Mouse (Mus musculus): Measurements from ENCODE around the gene Tlr5. TPM values are rescaled to one million over a fixed set of nuclear protein-coding genes. Genes with fewer than 3 reads are reported as not detected.

Tlr5 gene
- polyA plus RNA-seq, 1 experiment from 2014 or later = 0.96 TPM

DNA sequence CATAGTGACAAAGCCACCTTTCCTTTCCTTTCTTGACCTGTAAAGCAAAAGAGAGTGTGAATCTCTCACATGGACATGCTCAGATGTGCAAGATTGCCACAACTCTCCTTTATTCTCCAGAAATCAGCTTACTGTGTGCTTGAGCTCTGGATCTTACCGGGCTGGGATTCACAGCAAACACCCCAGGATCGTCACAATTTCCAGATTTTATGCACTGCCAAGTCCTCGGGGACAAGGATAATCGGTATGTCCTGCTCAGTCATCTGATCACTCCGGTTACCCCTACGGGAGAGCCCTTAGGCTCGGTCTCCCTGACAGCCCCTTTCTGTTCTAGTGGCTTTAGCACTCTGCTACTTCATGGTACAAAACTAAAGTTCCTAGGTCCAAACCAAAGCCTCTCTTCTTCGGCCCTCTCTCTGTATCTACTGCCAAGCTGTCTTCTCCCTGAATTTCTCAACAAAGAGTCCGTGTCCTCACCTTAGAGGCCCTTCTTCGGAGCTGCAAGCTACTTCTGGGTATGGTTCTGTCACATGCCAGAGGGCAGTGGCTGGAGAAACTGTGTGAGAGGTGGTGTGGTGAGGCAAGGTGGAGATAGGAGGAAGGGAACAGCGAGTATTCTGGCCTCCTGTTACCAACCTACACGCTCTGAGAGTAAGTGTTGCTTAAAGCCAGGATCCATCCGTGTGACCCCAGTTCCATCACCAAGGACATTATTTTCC is 3.4 kb downstream of the Tlr5 start:
- no peak overlapping the region for H3K4me3 ChIP-seq (ENCODE audit: low read depth, low read length)
- no peaks in the 10 kb centered on the region for H3K36me3 ChIP-seq (ENCODE audit: control insufficient read depth, insufficient read depth, low read length)
- H3K9me3 ChIP-seq (ENCODE audit: control insufficient read depth, low read length) = no peaks in the 10 kb centered on the region
- no peak for ATAC-seq (ENCODE audit: low FRiP score)
- 84% methylated on average over 13 of the region's 13 CpGs for WGBS
- H3K4me2 ChIP-seq (replicated peaks; ENCODE audit: low read depth, low read length) = no peak overlapping the region
- H3K27me3 ChIP-seq (ENCODE audit: control insufficient read depth, insufficient read depth, low read length) = no peaks in the 10 kb centered on the region
- 0 out of 2 replicates have a peak, but pooled peaks cover 3% of the 10 kb centered on the region for H3K4me1 ChIP-seq (replicated peaks; ENCODE audit: control insufficient read depth, insufficient read depth, low read length)
- no peak overlapping the region for H3K9ac ChIP-seq (ENCODE audit: low read depth, low read length)
- DNase-seq (ENCODE audit: low spot score) = no peak
- H3K27ac ChIP-seq (ENCODE audit: low read depth, low read length) = no peak overlapping the region

GRCm38 (mm10) chr1:182958824-182959223 is 4.2 kb downstream of the Tlr5 start:
- H3K27me3 ChIP-seq (ENCODE audit: control insufficient read depth, insufficient read depth, low read length) = no peaks in the 10 kb centered on the region
- H3K4me2 ChIP-seq (replicated peaks; ENCODE audit: low read depth, low read length) = no peak overlapping the region
- no peaks in the 10 kb centered on the region for H3K9me3 ChIP-seq (ENCODE audit: control insufficient read depth, low read length)
- DNase-seq (ENCODE audit: low spot score) (no peak), ATAC-seq (ENCODE audit: low FRiP score) (no peak; the same call in 1 of the 2 replicates)
- H3K27ac ChIP-seq (ENCODE audit: low read depth, low read length) = no peak overlapping the region
- 0 out of 2 replicates have a peak, but pooled peaks cover 3% of the 10 kb centered on the region for H3K4me1 ChIP-seq (replicated peaks; ENCODE audit: control insufficient read depth, insufficient read depth, low read length)
- H3K4me3 ChIP-seq (ENCODE audit: low read depth, low read length) = no peak overlapping the region
- H3K36me3 ChIP-seq (ENCODE audit: control insufficient read depth, insufficient read depth, low read length) = no peaks in the 10 kb centered on the region
- no peak overlapping the region for H3K9ac ChIP-seq (ENCODE audit: low read depth, low read length)
- 36% methylated on average over 3 of the region's 3 CpGs for WGBS

- H3K4me3 ChIP-seq (ENCODE audit: low read depth, low read length) = peak overlapping the region; percentile 28
- H3K4me2 ChIP-seq (replicated peaks; ENCODE audit: low read depth, low read length) = peak overlapping the region; percentile 59
- 1% methylated on average over 17 of the region's 17 CpGs for WGBS
- H3K4me1 ChIP-seq (replicated peaks; ENCODE audit: control insufficient read depth, insufficient read depth, low read length) = 0 out of 2 replicates have a peak, but pooled peaks cover 3% of the 10 kb centered on the region
- H3K27ac ChIP-seq (ENCODE audit: low read depth, low read length) = no peak overlapping the region
- peak overlapping the region; percentile 3; the same call in 1 of the 2 replicates for H3K9ac ChIP-seq (ENCODE audit: low read depth, low read length)
- no peaks in the 10 kb centered on the region for H3K9me3 ChIP-seq (ENCODE audit: control insufficient read depth, low read length)
- ATAC-seq (ENCODE audit: low FRiP score) = peak; percentile 47
- H3K27me3 ChIP-seq (ENCODE audit: control insufficient read depth, insufficient read depth, low read length) = no peaks in the 10 kb centered on the region
- peak; percentile 59 for DNase-seq (ENCODE audit: low spot score)
- H3K36me3 ChIP-seq (ENCODE audit: control insufficient read depth, insufficient read depth, low read length) = no peaks in the 10 kb centered on the region
Measured at GRCm38 (mm10) chr1:182959251-182959691, 4.7 kb downstream of the Tlr5 start.

GRCm38 (mm10) chr1:182959811-182960455 is 5.3 kb downstream of the Tlr5 start:
- WGBS = under 1% methylated on average over 20 of the region's 20 CpGs
- 0 out of 2 replicates have a peak, but pooled peaks cover 3% of the 10 kb centered on the region for H3K4me1 ChIP-seq (replicated peaks; ENCODE audit: control insufficient read depth, insufficient read depth, low read length)

GRCm38 (mm10) chr1:182961076-182961475 is 6.5 kb downstream of the Tlr5 start:
- H3K27me3 ChIP-seq (ENCODE audit: control insufficient read depth, insufficient read depth, low read length) = no peaks in the 10 kb centered on the region
- H3K9ac ChIP-seq (ENCODE audit: low read depth, low read length) = no peak overlapping the region
- H3K36me3 ChIP-seq (ENCODE audit: control insufficient read depth, insufficient read depth, low read length) = no peaks in the 10 kb centered on the region
- no peak overlapping the region for H3K4me2 ChIP-seq (replicated peaks; ENCODE audit: low read depth, low read length)
- no peak for DNase-seq (ENCODE audit: low spot score)
- 0 out of 2 replicates have a peak, but pooled peaks cover 3% of the 10 kb centered on the region for H3K4me1 ChIP-seq (replicated peaks; ENCODE audit: control insufficient read depth, insufficient read depth, low read length)
- no peak for ATAC-seq (ENCODE audit: low FRiP score)
- H3K27ac ChIP-seq (ENCODE audit: low read depth, low read length) = no peak overlapping the region
- no peak overlapping the region for H3K4me3 ChIP-seq (ENCODE audit: low read depth, low read length)
- no peaks in the 10 kb centered on the region for H3K9me3 ChIP-seq (ENCODE audit: control insufficient read depth, low read length)
- WGBS = 64% methylated on average over 5 of the region's 5 CpGs

More at GRCm38 (mm10) chr1:182959811-182960455, 5.3 kb downstream of the Tlr5 start:
- Histone ChIP-seq H3K9ac (ENCODE audit: low read depth, low read length) (peak overlapping the region; percentile 3), H3K9me3 (ENCODE audit: control insufficient read depth, low read length) (no peaks in the 10 kb centered on the region), H3K27me3 (ENCODE audit: control insufficient read depth, insufficient read depth, low read length) (no peaks in the 10 kb centered on the region), H3K4me3 (ENCODE audit: low read depth, low read length) (peak overlapping the region; percentile 28), H3K36me3 (ENCODE audit: control insufficient read depth, insufficient read depth, low read length) (no peaks in the 10 kb centered on the region), H3K4me2 (replicated peaks; ENCODE audit: low read depth, low read length) (peak overlapping the region; percentile 59), H3K27ac (ENCODE audit: low read depth, low read length) (no peak overlapping the region)
- ATAC-seq (ENCODE audit: low FRiP score) (peak; percentile 80), DNase-seq (ENCODE audit: low spot score) (peak; percentile 95)

DNA sequence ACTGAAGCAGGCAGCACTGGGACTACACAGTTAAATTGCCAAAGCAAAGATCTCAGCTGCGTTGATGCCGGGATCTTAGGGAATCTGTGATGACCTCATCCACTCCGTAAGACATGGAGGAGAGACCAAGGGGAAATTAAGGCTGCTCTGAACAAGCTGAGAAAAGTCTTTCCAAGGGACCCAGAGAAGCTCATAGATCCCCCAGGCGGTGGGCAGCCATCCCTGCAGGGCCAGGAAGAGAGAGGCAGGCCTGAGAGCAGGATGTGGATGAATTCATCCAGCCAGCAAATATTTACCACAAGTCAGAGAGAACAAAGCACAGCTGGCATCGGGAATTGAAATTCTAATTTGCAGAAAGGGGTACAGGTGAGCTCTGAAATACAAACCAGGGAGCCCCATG is 8.7 kb downstream of the Tlr5 start:
- H3K4me3 ChIP-seq (ENCODE audit: low read depth, low read length) = no peak overlapping the region
- 0 out of 2 replicates have a peak, but pooled peaks cover 3% of the 10 kb centered on the region for H3K4me1 ChIP-seq (replicated peaks; ENCODE audit: control insufficient read depth, insufficient read depth, low read length)
- WGBS = 56% methylated on average over 5 of the region's 5 CpGs
- no peak overlapping the region for H3K27ac ChIP-seq (ENCODE audit: low read depth, low read length)
- no peak overlapping the region for H3K4me2 ChIP-seq (replicated peaks; ENCODE audit: low read depth, low read length)
- H3K27me3 ChIP-seq (ENCODE audit: control insufficient read depth, insufficient read depth, low read length) = no peaks in the 10 kb centered on the region
- H3K9me3 ChIP-seq (ENCODE audit: control insufficient read depth, low read length) = no peaks in the 10 kb centered on the region
- no peak for DNase-seq (ENCODE audit: low spot score)
- no peak for ATAC-seq (ENCODE audit: low FRiP score)
- H3K9ac ChIP-seq (ENCODE audit: low read depth, low read length) = no peak overlapping the region
- H3K36me3 ChIP-seq (ENCODE audit: control insufficient read depth, insufficient read depth, low read length) = no peaks in the 10 kb centered on the region

- DNase-seq (ENCODE audit: low spot score) (no peak), ATAC-seq (ENCODE audit: low FRiP score) (no peak)
- Histone ChIP-seq H3K4me1 (replicated peaks; ENCODE audit: control insufficient read depth, insufficient read depth, low read length) (no peaks in the 10 kb centered on the region), H3K4me2 (replicated peaks; ENCODE audit: low read depth, low read length) (no peak overlapping the region), H3K27ac (ENCODE audit: low read depth, low read length) (no peak overlapping the region), H3K27me3 (ENCODE audit: control insufficient read depth, insufficient read depth, low read length) (no peaks in the 10 kb centered on the region), H3K36me3 (ENCODE audit: control insufficient read depth, insufficient read depth, low read length) (no peaks in the 10 kb centered on the region), H3K4me3 (ENCODE audit: low read depth, low read length) (no peak overlapping the region), H3K9me3 (ENCODE audit: control insufficient read depth, low read length) (no peaks in the 10 kb centered on the region), H3K9ac (ENCODE audit: low read depth, low read length) (no peak overlapping the region)
- 65% methylated on average over 9 of the region's 9 CpGs for WGBS
Measured at GRCm38 (mm10) chr1:182964855-182965466, 10.4 kb downstream of the Tlr5 start.

GRCm38 (mm10) chr1:182968732-182969131 is 14.1 kb downstream of the Tlr5 start:
- ATAC-seq (ENCODE audit: low FRiP score) (no peak), DNase-seq (ENCODE audit: low spot score) (no peak)
- no peaks in the 10 kb centered on the region for H3K9me3 ChIP-seq (ENCODE audit: control insufficient read depth, low read length)
- WGBS = 93% methylated on average over 9 of the region's 9 CpGs
- no peaks in the 10 kb centered on the region for H3K36me3 ChIP-seq (ENCODE audit: control insufficient read depth, insufficient read depth, low read length)
- no peaks in the 10 kb centered on the region for H3K27me3 ChIP-seq (ENCODE audit: control insufficient read depth, insufficient read depth, low read length)
- no peak overlapping the region for H3K4me2 ChIP-seq (replicated peaks; ENCODE audit: low read depth, low read length)
- no peak overlapping the region for H3K9ac ChIP-seq (ENCODE audit: low read depth, low read length)
- H3K4me3 ChIP-seq (ENCODE audit: low read depth, low read length) = no peak overlapping the region
- no peaks in the 10 kb centered on the region for H3K4me1 ChIP-seq (replicated peaks; ENCODE audit: control insufficient read depth, insufficient read depth, low read length)
- no peak overlapping the region for H3K27ac ChIP-seq (ENCODE audit: low read depth, low read length)

Measured in hindbrain, embryonic 11.5 days (tissue).